Mouse (Mus musculus): ENCODE data around the gene Nsd2. TPM values are rescaled to one million over a fixed set of nuclear protein-coding genes. Genes with fewer than 3 reads are reported as not detected.
"Not testable (repeated sequence)": the region's sequence is repeated elsewhere in the genome, so short reads cannot be mapped to it uniquely, and the experiment has no call there.

Gene Nsd2
- total RNA-seq, 2 experiments from 2014 or later, result 150 to 155 TPM

DNA sequence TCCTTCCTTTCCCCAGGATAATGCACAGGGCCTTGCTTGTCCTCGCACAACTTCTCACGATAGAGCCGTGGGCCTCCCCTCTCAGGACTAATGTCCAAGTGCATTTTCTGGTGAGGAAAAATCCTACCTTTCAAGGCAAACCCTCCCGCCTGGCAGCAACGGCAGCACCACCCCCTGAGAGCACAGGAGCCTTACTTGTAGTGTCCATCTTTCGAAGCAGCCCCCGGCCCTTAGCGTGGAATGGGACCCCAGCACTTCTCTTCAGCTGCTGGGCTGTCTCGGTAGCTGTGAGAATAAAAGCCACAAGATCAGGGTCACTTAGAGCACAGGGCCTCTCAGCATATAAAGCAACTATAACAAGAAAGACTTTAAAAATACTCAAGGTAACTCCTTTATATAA, 82.7 kb downstream of the Nsd2 start:
- DNase-seq (ENCODE audit: extremely low spot score in 1 of 2, low spot score in 2 of 2), result no peak
- intact Hi-C loops (cut with DNase I), result no loop called here
- Histone ChIP-seq H3K27ac (no peak overlapping the region), H3K4me3 (no peak overlapping the region)
- no peak for TF ChIP-seq CTCF (IDR thresholded peaks at IDR 0.05)

DNA sequence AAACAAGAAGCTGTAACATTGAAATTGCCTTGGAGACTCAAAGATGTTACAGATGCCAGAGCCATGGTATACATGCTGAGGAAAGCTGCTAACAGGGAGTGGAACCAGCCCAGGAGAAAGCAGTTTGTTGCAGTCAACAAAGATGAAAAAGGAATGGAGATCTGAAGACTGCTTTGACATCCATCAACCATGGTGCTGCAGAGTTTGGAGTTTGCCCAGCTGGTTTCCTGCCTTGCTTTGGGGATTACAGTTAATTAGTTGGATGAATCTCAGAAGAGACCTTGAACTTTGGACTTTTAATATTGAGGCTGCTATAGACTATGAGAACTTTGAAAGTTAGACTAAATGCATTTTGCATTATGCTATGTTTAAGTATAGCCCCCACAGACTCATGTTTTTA, 94.5 kb downstream of the Nsd2 start:
- intact Hi-C loops (cut with DNase I); H3K4me3 ChIP-seq; H3K27ac ChIP-seq; DNase-seq (ENCODE audit: extremely low spot score in 1 of 2, low spot score in 2 of 2): not testable (repeated sequence)

DNA sequence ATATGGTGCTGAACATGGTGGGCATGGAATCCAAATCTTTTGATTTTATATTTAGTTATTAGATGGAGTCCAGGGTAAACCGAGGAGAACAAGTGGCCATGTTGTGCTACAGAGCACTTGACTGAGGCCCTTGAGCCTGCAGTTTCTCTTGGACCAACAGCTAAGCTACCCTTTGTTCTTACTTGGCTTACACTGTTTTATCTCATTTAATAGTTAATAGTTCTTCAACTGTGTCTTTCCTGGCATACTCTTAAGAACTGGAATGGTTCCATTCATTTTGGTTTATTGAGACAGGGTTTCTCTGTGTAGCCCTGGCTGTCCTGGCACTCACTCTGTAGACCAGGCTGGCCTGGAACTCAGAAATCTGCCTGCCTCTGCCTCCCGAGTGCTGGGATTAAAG, 96.1 kb downstream of the Nsd2 start:
- intact Hi-C loops (cut with DNase I); H3K27ac ChIP-seq; H3K4me3 ChIP-seq; DNase-seq (ENCODE audit: extremely low spot score in 1 of 2, low spot score in 2 of 2): not testable (repeated sequence)

DNA sequence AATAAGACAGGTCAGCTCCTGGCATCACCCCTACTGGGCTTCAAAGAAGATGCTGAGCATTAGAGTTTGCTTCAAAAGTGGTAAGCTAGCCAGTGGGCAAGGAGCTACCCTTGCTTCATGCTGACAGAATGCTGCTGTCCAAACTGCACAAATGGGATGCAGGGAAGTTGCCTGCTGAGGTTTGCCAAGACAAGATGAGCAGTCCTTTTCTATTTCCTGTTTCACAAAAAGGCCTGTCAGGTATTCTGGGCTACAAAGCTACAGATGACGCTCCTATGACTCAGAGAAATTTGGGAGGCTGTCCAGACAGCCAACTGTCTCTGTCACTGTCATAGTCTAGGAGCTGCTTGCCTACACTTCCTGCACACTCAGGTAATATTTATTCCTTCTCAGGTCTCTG, 98.9 kb downstream of the Nsd2 start:
- Histone ChIP-seq H3K27ac (no peak overlapping the region), H3K4me3 (no peak overlapping the region)
- DNase-seq (ENCODE audit: extremely low spot score in 1 of 2, low spot score in 2 of 2), result peak in 1 of 2 experiments; percentile 48
- TF ChIP-seq CTCF (IDR thresholded peaks at IDR 0.05), result no peak
- intact Hi-C loops (cut with DNase I), result no loop called here

DNA sequence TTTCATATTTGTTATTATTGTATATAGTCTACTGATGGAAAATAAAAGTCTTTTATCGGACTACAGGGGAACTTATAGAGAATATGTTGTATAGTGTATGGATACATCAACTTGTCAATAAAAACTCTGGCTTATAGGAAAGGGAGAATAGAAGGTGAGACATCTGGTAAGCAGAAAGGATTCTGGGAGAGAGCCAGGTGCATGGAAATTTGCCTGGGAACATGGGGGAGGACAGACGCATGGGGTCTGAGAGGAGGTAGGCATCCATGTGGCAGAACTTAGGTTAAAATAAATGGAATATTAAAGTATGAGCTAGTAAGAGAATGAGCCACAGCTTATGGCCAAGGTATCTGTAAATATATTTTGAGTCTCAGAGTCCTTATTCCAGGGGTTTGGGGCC, 99.5 kb downstream of the Nsd2 start:
- no peak for DNase-seq (ENCODE audit: extremely low spot score in 1 of 2, low spot score in 2 of 2)
- H3K27ac ChIP-seq, result no peak overlapping the region
- intact Hi-C loops (cut with DNase I), result no loop called here
- no peak for TF ChIP-seq CTCF (IDR thresholded peaks at IDR 0.05)
- H3K4me3 ChIP-seq, result no peak overlapping the region

DNA sequence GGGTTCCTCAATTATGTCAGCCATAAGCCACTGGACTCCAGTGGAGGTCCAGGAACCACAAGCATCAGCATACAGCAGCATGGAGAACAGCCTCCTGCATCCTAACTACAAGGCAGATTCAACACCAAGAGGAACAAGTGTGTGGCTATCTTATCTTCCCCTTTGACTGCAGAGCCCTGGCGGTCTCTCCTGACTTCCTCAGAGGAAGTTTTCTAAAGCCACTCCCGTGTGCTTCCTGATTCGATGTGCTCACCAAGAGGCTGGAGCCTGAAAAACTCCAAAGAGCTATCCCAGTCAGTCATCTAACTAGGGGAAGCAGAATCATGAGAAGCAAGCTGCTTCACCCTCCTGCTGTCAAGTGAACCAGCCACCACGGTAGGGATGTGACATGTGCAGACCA, 100.4 kb downstream of the Nsd2 start:
- Histone ChIP-seq H3K27ac (no peak overlapping the region), H3K4me3 (no peak overlapping the region)
- no peak for TF ChIP-seq CTCF (IDR thresholded peaks at IDR 0.05)
- DNase-seq (ENCODE audit: extremely low spot score in 1 of 2, low spot score in 2 of 2), result no peak
- intact Hi-C loops (cut with DNase I), result no loop called here

DNA sequence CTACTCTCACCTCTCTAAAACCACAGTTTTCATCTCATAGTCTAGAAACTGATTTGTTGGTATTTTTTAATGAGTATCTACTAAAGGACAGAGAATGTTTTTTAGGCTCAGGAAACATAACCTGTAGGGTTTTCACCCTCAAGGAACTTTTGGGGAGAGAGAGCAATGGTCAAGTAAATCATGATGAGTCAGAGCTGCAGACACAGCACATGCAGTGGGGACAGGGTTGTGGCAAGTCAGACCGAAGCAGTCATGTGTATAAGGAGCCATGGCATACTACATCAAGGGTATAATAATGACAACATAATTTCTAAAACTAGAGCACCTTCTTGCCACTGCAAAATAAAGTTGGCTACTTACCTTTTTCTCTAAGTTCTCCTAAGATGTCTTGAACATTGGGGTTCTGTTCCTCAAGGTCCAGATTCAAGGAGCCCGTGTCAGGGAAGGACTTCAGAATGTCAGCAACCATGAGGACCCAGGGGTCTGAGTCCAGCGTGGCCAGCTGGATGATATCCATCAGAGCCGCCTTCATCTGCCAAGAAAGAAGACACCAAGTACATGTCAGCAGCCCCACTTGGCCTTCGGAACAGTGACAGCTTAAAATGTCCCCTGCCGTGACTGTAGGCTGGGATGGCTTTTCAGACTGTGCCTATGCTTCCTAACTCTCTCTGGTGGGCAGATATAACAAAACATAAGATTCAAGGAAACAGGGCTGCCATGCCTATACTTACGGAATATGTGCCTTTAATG, 101.1 kb downstream of the Nsd2 start:
- TF ChIP-seq CTCF (IDR thresholded peaks at IDR 0.05), result no peak
- intact Hi-C loops (cut with DNase I), result no loop called here
- no peak overlapping the region for H3K27ac ChIP-seq
- DNase-seq (ENCODE audit: extremely low spot score in 1 of 2, low spot score in 2 of 2), result no peak
- no peak overlapping the region for H3K4me3 ChIP-seq

DNA sequence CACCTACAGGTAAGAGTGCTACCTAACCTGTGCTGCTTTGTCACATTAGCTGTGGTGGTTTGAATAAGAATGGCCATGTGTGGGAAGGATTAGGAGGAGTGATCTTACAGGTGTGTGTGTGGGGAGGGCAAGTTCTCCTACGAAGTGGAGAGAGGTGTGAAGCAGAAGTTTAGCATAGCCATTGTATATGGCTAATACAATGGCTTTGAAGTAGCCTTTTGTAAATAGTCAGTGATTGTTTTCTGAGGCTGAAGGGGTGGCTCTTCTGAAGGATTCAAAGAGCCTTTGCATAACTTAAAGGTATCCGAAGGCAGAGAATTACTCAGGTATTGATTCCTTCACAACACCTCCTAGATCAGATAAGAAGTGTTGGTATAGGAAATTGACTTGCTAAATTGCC, 102.0 kb downstream of the Nsd2 start:
- intact Hi-C loops (cut with DNase I), result no loop called here
- no peak overlapping the region for H3K27ac ChIP-seq
- TF ChIP-seq CTCF (IDR thresholded peaks at IDR 0.05), result no peak

DNA sequence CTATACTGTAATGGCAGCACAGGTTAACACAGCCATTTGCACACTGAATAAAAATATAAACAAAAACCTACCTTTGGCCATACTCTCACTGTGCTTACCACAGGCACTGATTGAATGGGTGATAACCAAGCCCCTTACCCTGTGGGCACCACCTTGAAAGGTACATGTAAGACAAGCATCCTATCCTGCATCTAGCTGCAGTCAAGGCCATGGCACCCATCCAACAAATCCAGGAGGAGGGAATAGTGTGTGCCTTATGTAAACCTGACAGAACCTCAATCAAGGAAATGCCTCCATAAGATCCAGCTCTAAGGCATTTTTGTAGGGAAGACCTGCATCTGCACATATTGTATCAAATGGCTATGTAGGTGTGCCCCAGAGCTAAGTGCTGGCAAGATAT, 105.6 kb downstream of the Nsd2 start:
- no peak overlapping the region for H3K27ac ChIP-seq
- intact Hi-C loops (cut with DNase I), result no loop called here
- no peak for TF ChIP-seq CTCF (IDR thresholded peaks at IDR 0.05)
- no peak overlapping the region for H3K4me3 ChIP-seq
- DNase-seq (ENCODE audit: extremely low spot score in 1 of 2, low spot score in 2 of 2), result no peak

More for the DNA sequence above, 102.0 kb downstream of the Nsd2 start:
- DNase-seq (ENCODE audit: extremely low spot score in 1 of 2, low spot score in 2 of 2), result no peak
- no peak overlapping the region for H3K4me3 ChIP-seq

DNA sequence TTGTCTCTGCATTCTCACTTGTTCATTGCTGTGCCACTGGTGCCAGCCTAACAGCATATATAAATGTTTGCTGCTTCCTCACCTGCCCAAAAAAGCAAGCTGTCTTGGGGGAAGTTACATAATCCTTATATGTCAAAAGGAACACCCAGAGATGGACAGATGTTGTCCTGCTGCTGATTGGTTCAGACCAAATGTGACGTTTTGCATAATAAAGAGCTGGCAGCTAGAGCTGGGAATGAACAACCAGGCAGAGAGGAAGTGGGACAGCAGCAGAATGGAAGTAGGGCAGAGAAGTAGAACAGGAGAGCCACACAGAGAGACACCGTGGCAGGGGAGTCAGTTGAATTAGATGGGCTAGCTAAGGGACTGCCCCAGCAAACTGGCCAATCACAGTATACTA, 111.9 kb downstream of the Nsd2 start:
- no peak overlapping the region for H3K27ac ChIP-seq
- intact Hi-C loops (cut with DNase I), result no loop called here
- no peak overlapping the region for H3K4me3 ChIP-seq
- TF ChIP-seq CTCF (IDR thresholded peaks at IDR 0.05), result no peak
- DNase-seq (ENCODE audit: extremely low spot score in 1 of 2, low spot score in 2 of 2), result no peak

DNA sequence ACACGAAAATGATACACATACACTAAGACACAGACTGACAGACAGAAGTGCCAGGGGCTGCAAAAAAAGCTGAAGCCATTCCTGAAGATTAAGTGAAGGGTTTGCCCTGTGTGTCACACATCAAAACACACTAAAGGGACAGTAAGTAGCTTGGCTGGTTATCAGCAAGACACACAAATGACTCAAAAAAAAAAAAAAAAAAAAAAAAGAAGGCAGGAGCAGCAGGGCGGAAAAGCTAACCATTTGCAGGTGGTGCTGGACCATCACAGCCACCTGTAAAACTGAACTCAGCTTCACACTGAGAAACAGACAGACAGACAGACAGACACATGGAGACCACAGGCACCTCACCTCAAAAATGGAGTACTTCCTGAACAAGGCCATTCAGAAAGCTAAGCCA, 113.6 kb downstream of the Nsd2 start:
- intact Hi-C loops (cut with DNase I), result no loop called here
- TF ChIP-seq CTCF (IDR thresholded peaks at IDR 0.05), result no peak

DNA sequence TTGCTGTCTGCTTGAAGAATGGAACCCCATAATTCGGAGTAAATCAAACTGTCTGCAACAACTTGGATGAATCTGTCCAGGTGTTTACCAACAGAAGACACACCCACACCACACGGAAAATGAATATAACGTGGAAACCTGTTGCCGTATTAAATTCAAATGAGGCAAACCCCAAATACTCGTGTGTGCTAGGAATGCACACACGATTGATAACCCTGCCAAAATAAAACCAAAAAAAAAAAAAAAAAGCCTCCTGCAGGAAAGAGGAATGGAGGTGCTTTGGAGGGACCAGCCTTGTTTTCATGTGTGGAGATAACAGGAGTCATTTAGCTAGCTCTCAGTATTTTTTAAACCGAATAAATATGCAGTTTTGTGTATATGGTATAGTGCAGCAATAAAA, 114.4 kb downstream of the Nsd2 start:
- TF ChIP-seq CTCF (IDR thresholded peaks at IDR 0.05), result no peak
- no peak for DNase-seq (ENCODE audit: extremely low spot score in 1 of 2, low spot score in 2 of 2)
- peak overlapping the region; percentile 88 for H3K4me3 ChIP-seq
- no peak overlapping the region for H3K27ac ChIP-seq
- intact Hi-C loops (cut with DNase I), result loop anchor here (1.0 to 5.0 kb wide), 2 partner anchors 47 to 62 kb away; partner anchors contain the start of gene Gm1673

More for the DNA sequence above, 113.6 kb downstream of the Nsd2 start:
- no peak for DNase-seq (ENCODE audit: extremely low spot score in 1 of 2, low spot score in 2 of 2)
- no peak overlapping the region for H3K4me3 ChIP-seq
- no peak overlapping the region for H3K27ac ChIP-seq

DNA sequence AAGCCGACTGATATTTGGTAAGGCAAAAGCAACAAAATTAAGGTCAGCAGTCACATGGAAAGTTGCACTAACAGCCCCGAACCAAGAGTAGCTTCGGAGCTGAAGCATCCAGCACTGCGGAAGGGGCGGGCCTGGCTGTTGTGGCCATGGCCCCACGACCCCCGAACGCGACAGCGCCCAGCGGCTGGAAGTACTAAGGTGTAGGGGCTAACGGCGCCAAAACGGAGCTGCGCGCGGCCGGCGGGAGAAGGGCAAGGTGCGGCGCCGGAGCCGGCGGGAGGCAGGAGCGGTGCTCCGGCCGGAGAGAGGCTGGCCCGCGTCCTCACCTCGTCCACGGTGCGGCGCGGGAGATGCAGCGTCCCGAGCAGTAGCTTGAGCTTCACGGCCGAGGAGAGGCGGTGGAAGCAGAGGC, 115.2 kb downstream of the Nsd2 start:
- intact Hi-C loops (cut with DNase I), result loop anchor here (1.0 to 5.0 kb wide), 4 partner anchors 47 to 153 kb away; partner anchors contain the start of genes Gm1673 and Letm1
- H3K4me3 ChIP-seq, result peak overlapping the region; percentile 88
- H3K27ac ChIP-seq, result peak overlapping the region; percentile 92
- DNase-seq (ENCODE audit: extremely low spot score in 1 of 2, low spot score in 2 of 2), result no peak
- no peak; the same call in 1 of the 2 replicates for TF ChIP-seq CTCF (IDR thresholded peaks at IDR 0.05)

Measured in left cerebral cortex, adult 2 months (tissue).